Mouse (Mus musculus) gastrocnemius, postnatal 4 days (tissue): ENCODE data around the gene Dzank1. TPM values are rescaled to one million over a fixed set of nuclear protein-coding genes. Genes with fewer than 3 reads are reported as not detected.

Experiments used
- DNase-seq, 2 experiments: peaks; one replicate each; pipeline ENCODE4 v3.0.0; 2021 to 2022; ENCODE audit warnings: low spot score in 2 of 2, mixed read lengths in 2 of 2
- total RNA-seq, 2 experiments: library from RNA; stranded (reverse); gene quantifications; 2 replicates each; pipeline ENCODE4 v1.2.3; 2021

The Dzank1 gene
- total RNA-seq, 2 experiments from 2014 or later, result 0.70 to 2.1 TPM

GRCm38 (mm10) chr2:144479421-144479820 is 47.8 kb downstream of the Dzank1 start:
- no peak for DNase-seq

- DNase-seq, result no peak
Observed at GRCm38 (mm10) chr2:144467203-144467602, 60.0 kb downstream of the Dzank1 start.

- DNase-seq, result no peak
Observed at GRCm38 (mm10) chr2:144465876-144466575, 61.2 kb downstream of the Dzank1 start.

GRCm38 (mm10) chr2:144464799-144465760 is 62.1 kb downstream of the Dzank1 start:
- no peak for DNase-seq

GRCm38 (mm10) chr2:144464182-144464581 is 63.0 kb downstream of the Dzank1 start:
- no peak for DNase-seq

GRCm38 (mm10) chr2:144458975-144459754 is 68.0 kb downstream of the Dzank1 start:
- peak; percentile 46 to 79 for DNase-seq

GRCm38 (mm10) chr2:144458355-144458754 is 68.9 kb downstream of the Dzank1 start:
- DNase-seq, result no peak

GRCm38 (mm10) chr2:144452364-144453008 is 74.7 kb downstream of the Dzank1 start:
- DNase-seq, result peak; percentile 49 to 70

GRCm38 (mm10) chr2:144450378-144450777 is 76.8 kb downstream of the Dzank1 start:
- DNase-seq, result no peak

GRCm38 (mm10) chr2:144446360-144446999 is 80.7 kb downstream of the Dzank1 start:
- no peak for DNase-seq

- DNase-seq, result peak in 1 of 2 experiments; percentile 30
Observed at GRCm38 (mm10) chr2:144441386-144441915, 85.8 kb downstream of the Dzank1 start.

GRCm38 (mm10) chr2:144439191-144439700 is 88.0 kb downstream of the Dzank1 start:
- DNase-seq, result no peak

GRCm38 (mm10) chr2:144438424-144438823 is 88.8 kb downstream of the Dzank1 start:
- DNase-seq, result no peak

GRCm38 (mm10) chr2:144435679-144436078 is 91.5 kb downstream of the Dzank1 start:
- DNase-seq, result no peak

GRCm38 (mm10) chr2:144431286-144431825 is 95.9 kb downstream of the Dzank1 start:
- DNase-seq, result no peak

- DNase-seq, result no peak
Observed at GRCm38 (mm10) chr2:144429171-144429570, 98.0 kb downstream of the Dzank1 start.

- no peak for DNase-seq
Observed at GRCm38 (mm10) chr2:144428659-144429058, 98.6 kb downstream of the Dzank1 start.

- DNase-seq, result no peak
Observed at GRCm38 (mm10) chr2:144427852-144428251, 99.4 kb downstream of the Dzank1 start.

- DNase-seq, result no peak
Observed at GRCm38 (mm10) chr2:144425761-144426160, 101.5 kb downstream of the Dzank1 start.
